Mouse (Mus musculus): ENCODE results near the gene Kirrel2.

Gene Kirrel2

DNA sequence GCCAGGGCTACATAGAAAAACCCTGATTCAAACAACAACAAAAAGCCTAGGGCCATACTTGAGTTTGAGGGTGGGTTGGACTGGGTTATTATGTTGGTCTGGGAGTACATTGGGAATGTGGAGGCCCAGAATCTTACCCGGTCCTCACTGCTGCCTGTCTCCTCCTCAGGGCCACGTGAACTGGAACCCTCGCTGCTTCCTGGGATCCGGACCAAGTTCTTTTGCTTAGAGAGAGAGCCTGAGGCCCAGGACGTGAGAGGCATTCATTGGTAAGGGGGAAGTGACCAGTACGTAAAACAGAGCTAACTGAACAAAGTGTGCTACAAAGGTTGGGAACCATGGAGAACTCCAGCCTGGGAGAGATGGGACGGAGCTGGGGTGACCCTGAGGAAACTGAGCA, 7.2 kb downstream of the Kirrel2 start:
- peak in 1 of 2 experiments; percentile 29 for DNase-seq

DNA sequence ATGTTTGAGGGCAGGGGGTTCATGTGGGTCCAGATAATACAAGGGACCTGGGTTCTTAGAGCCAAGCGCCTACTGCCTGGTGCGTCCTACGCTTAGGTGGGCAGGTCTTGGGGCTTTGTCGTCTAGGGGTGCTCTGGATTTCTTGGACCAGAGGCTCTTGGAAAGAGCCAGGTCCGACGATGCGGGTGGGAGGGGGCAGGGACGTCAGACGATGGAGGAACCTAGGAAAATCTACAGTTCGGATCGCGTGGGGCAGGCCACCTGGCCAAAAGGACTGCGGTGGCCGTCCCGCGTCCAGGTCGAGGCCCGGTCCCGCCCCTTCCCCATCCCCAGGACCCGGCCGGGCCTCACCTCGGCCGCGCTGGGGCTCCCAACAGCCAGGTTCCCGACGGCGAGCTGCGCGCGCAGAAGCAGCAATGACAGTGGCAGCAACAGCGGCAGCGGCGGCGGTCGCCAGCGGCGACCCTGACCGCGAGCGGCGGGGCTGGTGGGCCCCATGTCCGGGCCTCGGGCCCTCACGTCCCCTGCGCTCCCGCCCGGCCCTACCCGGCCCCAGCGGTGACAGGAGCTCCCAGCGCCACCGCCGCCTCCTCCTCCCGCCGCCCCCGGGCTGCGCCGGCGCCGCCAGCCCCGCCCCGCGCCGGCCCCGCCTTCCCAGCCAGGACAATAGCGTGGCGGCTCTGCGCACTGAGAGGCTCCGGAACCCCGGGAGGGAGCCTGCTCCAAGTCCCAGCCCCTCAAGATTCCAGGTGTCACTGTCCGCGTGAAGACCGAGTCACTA, 12.3 kb downstream of the Kirrel2 start, which contains the start of gene Aplp1:
Gene Aplp1, minus strand, starts transcription at position 565 of the 781 bp plus-strand sequence.
- DNase-seq = peak; percentile 46 to 71

DNA sequence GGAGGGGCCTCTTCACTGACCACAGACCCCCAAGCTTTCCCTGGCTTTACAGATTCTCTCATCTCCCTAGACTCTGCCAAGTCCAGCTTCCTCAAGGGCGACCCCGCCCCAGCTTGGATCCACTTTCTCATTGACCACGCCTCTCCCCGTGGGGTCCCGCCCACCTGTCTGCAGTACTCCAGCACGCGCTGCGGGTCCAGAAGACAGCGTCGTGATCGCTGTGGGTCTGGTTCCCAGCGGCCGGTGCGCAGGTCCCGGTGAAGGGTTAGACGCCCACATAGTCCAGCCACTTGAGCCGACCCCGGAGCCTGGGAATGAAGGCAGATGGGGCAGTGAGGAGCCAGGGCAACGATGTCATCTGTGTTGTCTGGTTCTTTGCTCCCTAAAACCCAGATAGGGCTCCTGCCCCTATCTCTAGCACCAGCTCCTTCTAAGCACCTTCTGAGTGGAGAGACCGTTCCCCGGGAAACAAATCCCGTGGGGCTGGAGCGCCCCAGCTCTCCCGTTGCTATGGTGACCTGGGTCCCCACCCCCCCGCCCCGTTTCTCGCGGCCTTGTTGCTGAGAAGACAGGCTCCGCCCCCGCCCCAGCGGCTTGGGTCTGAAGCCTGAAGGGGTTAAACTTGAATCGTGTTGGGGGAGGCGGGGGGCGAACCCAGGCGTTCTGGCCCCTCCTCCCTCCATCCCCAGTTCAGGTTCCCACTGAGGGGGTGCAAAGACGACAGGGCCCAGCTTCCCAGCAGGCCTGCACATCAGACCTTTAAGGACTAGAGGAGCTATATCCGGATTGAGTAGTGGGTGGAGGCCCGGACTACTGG, 13.1 kb downstream of the Kirrel2 start:
- peak in 1 of 2 experiments; percentile 37 for DNase-seq

DNA sequence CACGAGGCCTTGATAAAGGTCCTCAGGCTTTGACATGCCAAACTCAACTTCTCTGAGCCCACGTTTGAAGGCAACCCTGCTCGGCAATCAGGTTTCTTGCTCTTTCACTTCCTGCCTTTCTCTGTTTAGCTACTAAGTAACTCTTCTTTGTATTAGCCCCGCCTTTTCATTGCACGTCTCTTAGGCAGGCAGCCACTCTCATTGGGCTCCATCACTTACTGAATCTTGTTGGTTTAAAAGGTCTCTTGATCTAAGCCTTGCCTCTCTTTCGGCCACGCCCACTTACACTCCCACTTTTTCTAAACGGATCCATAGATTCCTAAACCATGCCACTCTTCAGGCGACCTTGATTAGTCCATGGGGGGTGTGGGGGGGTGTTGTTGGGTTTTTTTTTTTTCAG, 13.8 kb downstream of the Kirrel2 start:
- no peak for DNase-seq

DNA sequence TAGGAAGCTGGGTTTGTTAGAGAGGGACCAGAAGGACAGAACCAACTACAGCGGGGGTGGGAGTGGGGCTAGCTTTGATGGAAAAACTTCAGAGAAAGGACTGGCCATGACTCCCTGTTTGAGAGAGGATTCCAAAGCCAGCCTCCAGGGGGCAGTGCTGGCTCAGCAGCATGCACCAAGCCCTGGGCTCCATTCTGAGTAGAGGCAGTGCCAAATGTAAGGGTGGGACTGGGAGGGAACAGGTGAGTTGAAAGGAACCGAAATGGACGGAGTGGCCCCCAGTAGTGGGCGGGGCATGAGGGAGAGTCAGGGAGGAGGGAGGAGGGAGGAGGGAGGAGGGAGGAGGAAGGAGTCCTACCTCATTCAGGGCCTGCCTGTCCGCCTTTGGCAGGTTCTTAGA, 16.8 kb downstream of the Kirrel2 start:
- peak in 1 of 2 experiments; percentile 55 for DNase-seq

DNA sequence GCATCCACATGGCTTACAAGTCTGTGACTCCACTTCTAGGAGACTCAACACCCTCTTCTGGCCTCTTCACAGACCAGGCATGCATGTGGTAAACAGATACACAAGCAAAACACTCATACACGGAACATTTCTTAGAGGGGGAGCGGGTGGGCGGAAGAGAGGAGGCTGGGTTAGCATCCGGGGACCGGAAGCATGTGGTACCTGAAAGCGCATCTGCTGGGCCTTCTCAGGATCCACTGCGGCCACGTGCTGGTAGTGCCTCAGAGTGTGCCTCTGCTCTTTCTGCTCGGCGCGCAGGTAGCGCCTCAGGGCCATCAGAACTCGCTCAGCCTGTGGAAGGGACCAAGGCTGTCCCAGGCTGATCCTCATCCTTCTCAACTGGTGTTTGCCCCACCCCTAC, 17.8 kb downstream of the Kirrel2 start:
- no peak for DNase-seq

DNA sequence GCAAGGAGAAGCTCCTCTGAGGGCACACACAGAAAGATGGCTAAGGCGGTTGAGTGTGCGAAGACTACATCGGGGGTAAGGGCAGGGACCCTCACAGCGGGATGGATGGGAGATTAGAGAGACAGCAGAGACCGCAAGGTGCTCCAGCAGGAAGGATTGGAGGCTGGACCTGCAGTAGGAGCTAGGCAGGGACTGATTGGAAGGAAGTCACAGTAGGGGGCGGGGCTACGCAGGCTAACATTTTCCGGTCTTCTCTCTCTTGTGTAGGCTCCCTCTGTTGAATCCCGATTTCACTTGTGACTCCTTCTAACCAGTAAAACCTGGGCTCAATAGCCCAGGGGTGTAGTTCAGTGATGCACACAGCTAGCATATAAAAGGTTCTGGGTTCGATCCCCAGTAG, 20.6 kb downstream of the Kirrel2 start:
- no peak for DNase-seq

GRCm38 (mm10) chr7:30435156-30435555, 22.3 kb downstream of the Kirrel2 start:
- DNase-seq = no peak

- DNase-seq = no peak
Measured at GRCm38 (mm10) chr7:30434701-30435100, 22.8 kb downstream of the Kirrel2 start.

- DNase-seq = peak; percentile 73 to 79
Measured at GRCm38 (mm10) chr7:30434238-30434637, 23.3 kb downstream of the Kirrel2 start.

GRCm38 (mm10) chr7:30431793-30432192, 25.7 kb downstream of the Kirrel2 start:
- peak; percentile 71 to 78 for DNase-seq

- no peak for DNase-seq
Measured at GRCm38 (mm10) chr7:30430191-30430590, 27.3 kb downstream of the Kirrel2 start.

GRCm38 (mm10) chr7:30429327-30429726, 28.2 kb downstream of the Kirrel2 start:
- DNase-seq = no peak

GRCm38 (mm10) chr7:30423071-30423641, 34.3 kb downstream of the Kirrel2 start:
- no peak for DNase-seq

DNA sequence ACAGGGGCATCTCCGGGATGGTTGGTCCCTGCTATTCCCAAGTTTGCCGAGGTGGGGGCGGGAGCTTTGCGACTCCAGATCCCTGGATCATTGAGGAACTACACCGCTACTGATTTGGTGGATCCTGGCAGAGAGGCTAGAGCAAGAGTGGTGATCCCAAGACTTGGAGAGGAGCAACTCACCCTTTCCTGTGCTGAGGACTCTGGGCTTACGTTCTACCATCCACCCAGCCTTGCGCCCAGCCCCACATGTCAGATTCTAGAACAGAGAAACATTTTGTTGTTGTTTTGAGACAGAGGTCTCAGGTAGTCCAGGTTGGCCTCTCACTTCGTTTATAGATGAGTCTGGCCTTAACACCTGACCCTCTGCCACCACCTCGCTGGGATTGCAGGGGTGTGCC, 34.9 kb downstream of the Kirrel2 start:
- DNase-seq = no peak

GRCm38 (mm10) chr7:30421890-30422435, 35.5 kb downstream of the Kirrel2 start:
- DNase-seq = peak; percentile 86 to 92

- DNase-seq = peak; percentile 75 to 80
Measured at GRCm38 (mm10) chr7:30421175-30421889, 36.2 kb downstream of the Kirrel2 start, which contains the start of gene Nfkbid. Gene Nfkbid, plus strand, starts transcription at chr7:30421732.

- DNase-seq = no peak
Measured at GRCm38 (mm10) chr7:30420673-30421072, 36.8 kb downstream of the Kirrel2 start.

GRCm38 (mm10) chr7:30419561-30420499, 37.7 kb downstream of the Kirrel2 start, which contains the start of gene Hcst:
Gene Hcst, minus strand, starts transcription at chr7:30419854.
- DNase-seq = peak in 1 of 2 experiments; percentile 27

DNA sequence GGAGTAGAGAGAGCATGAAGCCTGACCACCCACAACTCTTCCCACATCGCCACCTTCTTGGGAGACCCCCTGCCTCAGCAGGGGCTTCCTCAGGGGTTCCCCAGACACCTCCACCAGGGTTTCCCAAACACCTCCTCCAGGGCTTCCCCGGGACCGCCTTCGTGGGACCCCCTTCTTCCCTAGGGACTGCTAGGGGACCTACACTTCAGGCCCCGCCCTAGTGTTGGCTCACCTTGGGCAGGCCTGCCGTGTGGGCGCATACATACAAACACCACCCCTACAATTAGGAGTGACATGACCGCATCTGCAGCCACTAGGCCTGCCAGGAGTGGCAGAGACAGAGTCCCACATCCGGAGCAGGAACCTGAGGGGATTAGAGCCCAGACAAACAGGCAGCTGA, 39.6 kb downstream of the Kirrel2 start:
- peak in 1 of 2 experiments; percentile 27 for DNase-seq

DNA sequence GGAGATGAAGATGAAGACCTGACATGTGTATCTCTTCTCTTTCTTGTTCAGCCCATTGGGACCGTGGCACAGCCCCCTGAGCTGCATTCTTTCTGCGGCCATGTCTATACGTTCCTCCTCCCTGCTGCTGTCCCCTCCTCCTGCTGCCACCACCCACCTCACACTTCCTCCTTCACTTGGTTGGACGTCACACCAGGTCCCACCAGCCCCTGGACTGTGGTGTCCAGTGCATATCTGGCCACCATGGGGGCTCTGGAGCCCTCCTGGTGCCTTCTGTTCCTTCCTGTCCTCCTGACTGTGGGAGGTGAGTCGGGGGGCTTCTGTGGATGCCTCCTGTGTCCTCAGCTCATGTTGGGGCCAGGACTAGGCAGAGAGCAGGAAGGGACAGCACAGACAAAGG, 43.9 kb downstream of the Kirrel2 start, which contains the start of gene Tyrobp:
Gene Tyrobp, plus strand, starts transcription at position 165 of the 400 bp plus-strand sequence.
- DNase-seq = peak in 1 of 2 experiments; percentile 26

All from kidney, postnatal 25 days (tissue).